Mouse (Mus musculus) lung, adult 2 months (tissue): ENCODE data around the gene Stoml2. TPM values are rescaled to one million over a fixed set of nuclear protein-coding genes. Genes with fewer than 3 reads are reported as not detected.
A peak's percentile ranks its signal among the peaks of the same experiment; 100 is the strongest.

Experiments
- DNase-seq: peaks from one replicate; pipeline ENCODE4 v3.0.0; 2022
- H3K4me1 ChIP-seq: fragments of 200-500 bp; 2 replicates; pipeline ENCODE4 v1.6.1; 2011; ENCODE audit warnings: low read length; ENCODE audit not compliant: control insufficient read depth, insufficient read depth
- H3K4me3 ChIP-seq: fragments of 200-500 bp; replicated peaks from 2 replicates; pipeline ENCODE3; 2011; ENCODE audit warnings: low read depth, mild to moderate bottlenecking, control low read depth, low read length; ENCODE audit errors: extremely low read depth
- CTCF ChIP-seq: fragments of 200-500 bp; IDR thresholded peaks from 2 replicates; pipeline ENCODE4 v1.5.1; 2011; ENCODE audit warnings: mild to moderate bottlenecking, low read length, control low read depth; ENCODE audit not compliant: insufficient read depth
- POLR2A ChIP-seq: fragments of 200-500 bp; IDR thresholded peaks from 2 replicates; pipeline ENCODE4 v1.6.1; 2011; ENCODE audit warnings: low read depth, mild to moderate bottlenecking, control low read depth, low read length, borderline replicate concordance; ENCODE audit errors: extremely low read depth
- WGBS: fragments of 180-500 bp; shearing (Covaris S2); methylation state at CpG from one replicate; pipeline ENCODE4 v1.1.7; 2018; 5-methylcytosine and 5-hydroxymethylcytosine counted together
- polyA plus RNA-seq: library from polyadenylated mRNA; depleted of rRNA; stranded (reverse); fragments of >200 nt; gene quantifications from 2 replicates; pipeline ENCODE4 v1.2.3, GENCODE M21; 2012

The Stoml2 gene
- polyA plus RNA-seq, 1 experiment: 56.6 TPM

- WGBS: under 1% methylated on average over 37 of the region's 37 CpGs
- peak within 1 kb of the TSS; percentile 98 for H3K4me3 ChIP-seq
- TF ChIP-seq CTCF: no peak
- 0 out of 2 replicates have a peak, but pooled peaks have one; percentile 8 for TF ChIP-seq POLR2A
- peak; percentile 87 for DNase-seq
- no peaks in the 10 kb centered on the region; the same call in 1 of the 2 replicates for H3K4me1 ChIP-seq
Observed at GRCm38 (mm10) chr4:43010161-43011038, 21.1 kb downstream of the Stoml2 start, which contains the start of gene Fancg. Fancg (minus strand) TSS chr4:43010506.

- 52% methylated on average over 2 of the region's 2 CpGs for WGBS
- TF ChIP-seq POLR2A (no peak), CTCF (no peak)
- H3K4me1 ChIP-seq: no peaks in the 10 kb centered on the region; the same call in 1 of the 2 replicates
- no peak for DNase-seq
- H3K4me3 ChIP-seq: no peak overlapping the region
Observed at GRCm38 (mm10) chr4:43005765-43006164, 25.7 kb downstream of the Stoml2 start.

GRCm38 (mm10) chr4:43004951-43005350 is 26.6 kb downstream of the Stoml2 start:
- Histone ChIP-seq H3K4me3 (no peak overlapping the region), H3K4me1 (no peaks in the 10 kb centered on the region; the same call in 1 of the 2 replicates)
- WGBS: 98% methylated on average over 3 of the region's 3 CpGs
- no peak for TF ChIP-seq CTCF
- no peak for TF ChIP-seq POLR2A
- DNase-seq: no peak

- DNase-seq: no peak
- H3K4me1 ChIP-seq: peaks cover 10% of the 10 kb centered on the region
- TF ChIP-seq CTCF (no peak), POLR2A (no peak)
- WGBS: 72% methylated on average over 12 of the region's 12 CpGs
- no peak overlapping the region for H3K4me3 ChIP-seq
Observed at GRCm38 (mm10) chr4:43002756-43003439, 28.6 kb downstream of the Stoml2 start.

- 88% methylated on average over 2 of the region's 2 CpGs for WGBS
- DNase-seq: no peak
Observed at GRCm38 (mm10) chr4:43001272-43001671, 30.2 kb downstream of the Stoml2 start.

GRCm38 (mm10) chr4:43000141-43000986 is 31.1 kb downstream of the Stoml2 start, which contains the start of gene Vcp:
Vcp (minus strand) TSS chr4:43000507.
- peak; percentile 98 for DNase-seq
- Histone ChIP-seq H3K4me1 (peaks cover 15% of the 10 kb centered on the region), H3K4me3 (peak within 1 kb of the TSS; percentile 100)
- WGBS: under 1% methylated on average over 54 of the region's 56 CpGs

More at GRCm38 (mm10) chr4:43001272-43001671, 30.2 kb downstream of the Stoml2 start:
- no peak for TF ChIP-seq POLR2A
- TF ChIP-seq CTCF: no peak
- Histone ChIP-seq H3K4me3 (no peak overlapping the region), H3K4me1 (peaks cover 15% of the 10 kb centered on the region)

GRCm38 (mm10) chr4:42999451-43000140 is 31.9 kb downstream of the Stoml2 start:
- peak; percentile 74 for DNase-seq
- Histone ChIP-seq H3K4me1 (peaks cover 15% of the 10 kb centered on the region), H3K4me3 (peak overlapping the region; percentile 100)
- TF ChIP-seq POLR2A: peak; percentile 52; the same call in 1 of the 2 replicates
- TF ChIP-seq CTCF: no peak
- under 1% methylated on average over 51 of the region's 51 CpGs for WGBS

GRCm38 (mm10) chr4:42998022-42998421 is 33.5 kb downstream of the Stoml2 start:
- Histone ChIP-seq H3K4me3 (no peak overlapping the region), H3K4me1 (peaks cover 15% of the 10 kb centered on the region)
- no peak for TF ChIP-seq POLR2A
- no peak for TF ChIP-seq CTCF
- 24% methylated on average over 2 of the region's 2 CpGs for WGBS
- no peak for DNase-seq
